Mouse (Mus musculus): ENCODE measurements around the gene Celsr1. TPM values are rescaled to one million over a fixed set of nuclear protein-coding genes. Genes with fewer than 3 reads are reported as not detected.

Celsr1 gene
- polyA plus RNA-seq, 1 experiment from 2014 or later: 1.1 TPM

- H3K4me2 ChIP-seq (ENCODE audit: low read length): no peak overlapping the region
- ATAC-seq: no peak
- H3K36me3 ChIP-seq (ENCODE audit: control insufficient read depth, insufficient read depth, low read length): peaks cover 31% of the 10 kb centered on the region
These were observed 136.5 kb downstream of the Celsr1 start for GRCm38 (mm10) chr15:85897113-85897512.

GRCm38 (mm10) chr15:85896284-85896683, 137.3 kb downstream of the Celsr1 start:
- no peak overlapping the region for H3K27ac ChIP-seq (ENCODE audit: low read length)
- no peak overlapping the region for H3K4me2 ChIP-seq (ENCODE audit: low read length)
- no peak overlapping the region for H3K4me3 ChIP-seq (ENCODE audit: low read depth, low read length)
- H3K27me3 ChIP-seq (ENCODE audit: control insufficient read depth, insufficient read depth, low read depth, low read length): no peaks in the 10 kb centered on the region
- no peaks in the 10 kb centered on the region for H3K4me1 ChIP-seq (ENCODE audit: control insufficient read depth, insufficient read depth, low read length)
- no peak overlapping the region for H3K9ac ChIP-seq (ENCODE audit: low read depth, low read length)
- H3K36me3 ChIP-seq (ENCODE audit: control insufficient read depth, insufficient read depth, low read length): peaks cover 33% of the 10 kb centered on the region
- WGBS: 11% methylated on average over 8 of the region's 8 CpGs
- ATAC-seq: peak; percentile 33
- H3K9me3 ChIP-seq (replicated peaks; ENCODE audit: control insufficient read depth, low read length, poor library complexity, severe bottlenecking): no peaks in the 10 kb centered on the region

More at GRCm38 (mm10) chr15:85897113-85897512, 136.5 kb downstream of the Celsr1 start:
- Histone ChIP-seq H3K27ac (ENCODE audit: low read length) (no peak overlapping the region), H3K9me3 (replicated peaks; ENCODE audit: control insufficient read depth, low read length, poor library complexity, severe bottlenecking) (no peaks in the 10 kb centered on the region), H3K9ac (ENCODE audit: low read depth, low read length) (0 out of 2 replicates have a peak overlapping the region, but pooled peaks have one; percentile 12), H3K27me3 (ENCODE audit: control insufficient read depth, insufficient read depth, low read depth, low read length) (no peaks in the 10 kb centered on the region), H3K4me3 (ENCODE audit: low read depth, low read length) (no peak overlapping the region), H3K4me1 (ENCODE audit: control insufficient read depth, insufficient read depth, low read length) (no peaks in the 10 kb centered on the region)
- 82% methylated on average over 10 of the region's 10 CpGs for WGBS

GRCm38 (mm10) chr15:85893871-85894270, 139.7 kb downstream of the Celsr1 start:
- Histone ChIP-seq H3K4me2 (ENCODE audit: low read length) (no peak overlapping the region), H3K4me1 (ENCODE audit: control insufficient read depth, insufficient read depth, low read length) (no peaks in the 10 kb centered on the region), H3K27ac (ENCODE audit: low read length) (no peak overlapping the region), H3K9ac (ENCODE audit: low read depth, low read length) (no peak overlapping the region), H3K9me3 (replicated peaks; ENCODE audit: control insufficient read depth, low read length, poor library complexity, severe bottlenecking) (no peaks in the 10 kb centered on the region), H3K36me3 (ENCODE audit: control insufficient read depth, insufficient read depth, low read length) (peaks cover 32% of the 10 kb centered on the region), H3K4me3 (ENCODE audit: low read depth, low read length) (no peak overlapping the region), H3K27me3 (ENCODE audit: control insufficient read depth, insufficient read depth, low read depth, low read length) (no peaks in the 10 kb centered on the region)
- ATAC-seq: no peak
- whole genome bisulfite sequencing: 93% methylated on average over 7 of the region's 7 CpGs

- ATAC-seq: peak; percentile 78
- peak overlapping the region; percentile 58 for H3K27ac ChIP-seq (ENCODE audit: low read length)
- no peak overlapping the region for H3K9ac ChIP-seq (ENCODE audit: low read depth, low read length)
- H3K4me2 ChIP-seq (ENCODE audit: low read length): no peak overlapping the region
- no peaks in the 10 kb centered on the region for H3K27me3 ChIP-seq (ENCODE audit: control insufficient read depth, insufficient read depth, low read depth, low read length)
- H3K4me3 ChIP-seq (ENCODE audit: low read depth, low read length): no peak overlapping the region
- peaks cover 36% of the 10 kb centered on the region for H3K36me3 ChIP-seq (ENCODE audit: control insufficient read depth, insufficient read depth, low read length)
- H3K9me3 ChIP-seq (replicated peaks; ENCODE audit: control insufficient read depth, low read length, poor library complexity, severe bottlenecking): no peaks in the 10 kb centered on the region
- H3K4me1 ChIP-seq (ENCODE audit: control insufficient read depth, insufficient read depth, low read length): no peaks in the 10 kb centered on the region
- 43% methylated on average over 13 of the region's 13 CpGs for WGBS
These were observed 141.0 kb downstream of the Celsr1 start for GRCm38 (mm10) chr15:85892498-85893118.

- no peaks in the 10 kb centered on the region for H3K27me3 ChIP-seq (ENCODE audit: control insufficient read depth, insufficient read depth, low read depth, low read length)
- H3K9me3 ChIP-seq (replicated peaks; ENCODE audit: control insufficient read depth, low read length, poor library complexity, severe bottlenecking): no peaks in the 10 kb centered on the region
- 68% methylated on average over 10 of the region's 10 CpGs for WGBS
- no peak overlapping the region for H3K4me2 ChIP-seq (ENCODE audit: low read length)
- no peak overlapping the region for H3K4me3 ChIP-seq (ENCODE audit: low read depth, low read length)
- H3K27ac ChIP-seq (ENCODE audit: low read length): no peak overlapping the region
- H3K4me1 ChIP-seq (ENCODE audit: control insufficient read depth, insufficient read depth, low read length): no peaks in the 10 kb centered on the region
- ATAC-seq: no peak
- H3K9ac ChIP-seq (ENCODE audit: low read depth, low read length): no peak overlapping the region
- H3K36me3 ChIP-seq (ENCODE audit: control insufficient read depth, insufficient read depth, low read length): peaks cover 30% of the 10 kb centered on the region
These were observed 141.6 kb downstream of the Celsr1 start for GRCm38 (mm10) chr15:85891971-85892370.

GRCm38 (mm10) chr15:85889235-85889634, 144.3 kb downstream of the Celsr1 start:
- no peak overlapping the region for H3K27ac ChIP-seq (ENCODE audit: low read length)
- peaks cover 40% of the 10 kb centered on the region for H3K36me3 ChIP-seq (ENCODE audit: control insufficient read depth, insufficient read depth, low read length)
- H3K4me1 ChIP-seq (ENCODE audit: control insufficient read depth, insufficient read depth, low read length): no peaks in the 10 kb centered on the region
- H3K4me2 ChIP-seq (ENCODE audit: low read length): no peak overlapping the region
- WGBS: 97% methylated on average over 4 of the region's 4 CpGs
- H3K4me3 ChIP-seq (ENCODE audit: low read depth, low read length): no peak overlapping the region
- no peaks in the 10 kb centered on the region for H3K9me3 ChIP-seq (replicated peaks; ENCODE audit: control insufficient read depth, low read length, poor library complexity, severe bottlenecking)
- no peak overlapping the region for H3K9ac ChIP-seq (ENCODE audit: low read depth, low read length)
- ATAC-seq: no peak
- H3K27me3 ChIP-seq (ENCODE audit: control insufficient read depth, insufficient read depth, low read depth, low read length): no peaks in the 10 kb centered on the region

- Histone ChIP-seq H3K4me2 (ENCODE audit: low read length) (no peak overlapping the region), H3K36me3 (ENCODE audit: control insufficient read depth, insufficient read depth, low read length) (peaks cover 27% of the 10 kb centered on the region), H3K9ac (ENCODE audit: low read depth, low read length) (no peak overlapping the region), H3K27ac (ENCODE audit: low read length) (no peak overlapping the region), H3K9me3 (replicated peaks; ENCODE audit: control insufficient read depth, low read length, poor library complexity, severe bottlenecking) (no peaks in the 10 kb centered on the region), H3K27me3 (ENCODE audit: control insufficient read depth, insufficient read depth, low read depth, low read length) (no peaks in the 10 kb centered on the region), H3K4me1 (ENCODE audit: control insufficient read depth, insufficient read depth, low read length) (peaks cover 4% of the 10 kb centered on the region), H3K4me3 (ENCODE audit: low read depth, low read length) (no peak overlapping the region)
- no peak for ATAC-seq
- whole genome bisulfite sequencing: 92% methylated on average over 5 of the region's 5 CpGs
These were observed 148.0 kb downstream of the Celsr1 start for GRCm38 (mm10) chr15:85885606-85886005.

GRCm38 (mm10) chr15:85879498-85879895, 154.1 kb downstream of the Celsr1 start:
- Histone ChIP-seq H3K9me3 (replicated peaks; ENCODE audit: control insufficient read depth, low read length, poor library complexity, severe bottlenecking) (no peaks in the 10 kb centered on the region), H3K27me3 (ENCODE audit: control insufficient read depth, insufficient read depth, low read depth, low read length) (no peaks in the 10 kb centered on the region), H3K36me3 (ENCODE audit: control insufficient read depth, insufficient read depth, low read length) (peaks cover 5% of the 10 kb centered on the region; the same call in 1 of the 2 replicates), H3K4me1 (ENCODE audit: control insufficient read depth, insufficient read depth, low read length) (peaks cover 19% of the 10 kb centered on the region), H3K4me2 (ENCODE audit: low read length) (peak overlapping the region; percentile 80), H3K4me3 (ENCODE audit: low read depth, low read length) (peak overlapping the region; percentile 78), H3K27ac (ENCODE audit: low read length) (peak overlapping the region; percentile 87), H3K9ac (ENCODE audit: low read depth, low read length) (peak overlapping the region; percentile 82)
- ATAC-seq: peak; percentile 27
- WGBS: under 1% methylated on average over 18 of the region's 18 CpGs

- H3K27me3 ChIP-seq (ENCODE audit: control insufficient read depth, insufficient read depth, low read depth, low read length): no peaks in the 10 kb centered on the region
- under 1% methylated on average over 44 of the region's 50 CpGs for WGBS
- H3K36me3 ChIP-seq (ENCODE audit: control insufficient read depth, insufficient read depth, low read length): peaks cover 5% of the 10 kb centered on the region; the same call in 1 of the 2 replicates
- peak within 1 kb of the TSS; percentile 78 for H3K4me3 ChIP-seq (ENCODE audit: low read depth, low read length)
- peak; percentile 97 for ATAC-seq
- H3K9me3 ChIP-seq (replicated peaks; ENCODE audit: control insufficient read depth, low read length, poor library complexity, severe bottlenecking): no peaks in the 10 kb centered on the region
- H3K4me2 ChIP-seq (ENCODE audit: low read length): peak within 1 kb of the TSS; percentile 80
- peaks cover 19% of the 10 kb centered on the region for H3K4me1 ChIP-seq (ENCODE audit: control insufficient read depth, insufficient read depth, low read length)
- peak within 1 kb of the TSS; percentile 82 for H3K9ac ChIP-seq (ENCODE audit: low read depth, low read length)
- peak within 1 kb of the TSS; percentile 87 for H3K27ac ChIP-seq (ENCODE audit: low read length)
These were observed 154.6 kb downstream of the Celsr1 start, which contains the start of gene Trmu for GRCm38 (mm10) chr15:85878848-85879497. Gene Trmu, plus strand, starts transcription at chr15:85879312.
